Mouse (Mus musculus) liver, adult 10 weeks (tissue): Measurements from ENCODE around the gene Kif19a. TPM values are rescaled to one million over a fixed set of nuclear protein-coding genes. Genes with fewer than 3 reads are reported as not detected.

ENCODE experiments used
- polyA plus RNA-seq: library from polyadenylated mRNA; stranded (reverse); fragments of 350-450 nt; fragmentation: Illumina TruSeq; extraction: RNeasy Lipid Tissue Mini Kit (QIAGEN cat#74804); gene quantifications from one replicate; pipeline ENCODE4 v1.2.3, GENCODE M21; 2014; ENCODE audit warnings: low read depth, low replicate concordance

Gene Kif19a
- not detected for polyA plus RNA-seq

GRCm38 (mm10) chr11:114764820-114765818 is at the start of gene Kif19a:
Gene Kif19a, plus strand, starts transcription at chr11:114765388.

GRCm38 (mm10) chr11:114726965-114727825 is 38.0 kb upstream of the Kif19a start, which contains the start of gene Dnaic2:
Gene Dnaic2, plus strand, starts transcription at chr11:114727408.

GRCm38 (mm10) chr11:114795848-114796322 is 30.7 kb downstream of the Kif19a start, which contains the start of gene Btbd17:
Gene Btbd17, minus strand, starts transcription at chr11:114795945.

GRCm38 (mm10) chr11:114798624-114799023 is 33.4 kb downstream of the Kif19a start, which contains the start of gene Gpr142:
Gene Gpr142, plus strand, starts transcription at chr11:114798924.

Other genes starting within 250 kb of the Kif19a start
- 109 TPM for gene Rpl38, start 96.9 kb upstream of the Kif19a start, polyA plus RNA-seq
- gene Ttyh2, start 90.0 kb upstream of the Kif19a start, polyA plus RNA-seq, result 4.9 TPM
- gene Dnaic2, start 38.0 kb upstream of the Kif19a start, polyA plus RNA-seq, result not detected
- not detected for gene Btbd17, start 30.6 kb downstream of the Kif19a start, polyA plus RNA-seq
- gene Gpr142, start 33.5 kb downstream of the Kif19a start, polyA plus RNA-seq, result not detected
- gene Gprc5c, start 85.8 kb downstream of the Kif19a start, polyA plus RNA-seq, result 10.1 TPM
- 1.8 TPM for gene Cd300a, start 124.7 kb downstream of the Kif19a start, polyA plus RNA-seq
- gene Cd300lb, start 169.0 kb downstream of the Kif19a start, polyA plus RNA-seq, result 0.42 TPM
- gene Cd300c, start 203.8 kb downstream of the Kif19a start, polyA plus RNA-seq, result not detected
- gene Cd300ld, start 224.5 kb downstream of the Kif19a start, polyA plus RNA-seq, result 5.9 TPM
- 1.9 TPM for gene Cd300c2, start 236.5 kb downstream of the Kif19a start, polyA plus RNA-seq